In genomic region chr2:146476001-146476400, GRCm38 (mm10) we compare ENCODE assay signal across 21 mouse cellular contexts. TPM values are rescaled to one million over a fixed set of nuclear protein-coding genes. Genes with fewer than 3 reads are reported as not detected.
DNase-seq lines count a peak whose midpoint lies in the region; ATAC-seq lines count a peak whose summit lies in the region.
"Had no signal": no experiment of that assay in that cellular context is flagged by ENCODE, and none has a peak within 500 bp of the region (broad histone marks: within the 10 kb centered on the region; RNA-seq: fewer than 3 reads in every experiment).

No protein-coding gene starts in this region.

- no peaks in the 10 kb centered on the region for H3K36me3 ChIP-seq in heart, embryonic 11.5 days (ENCODE audit: control insufficient read depth, insufficient read depth, low read length)
- H3K36me3 ChIP-seq in intestine, embryonic 14.5 days (ENCODE audit: control insufficient read depth, insufficient read depth, low read length), result no peaks in the 10 kb centered on the region
- H3K36me3 ChIP-seq in intestine, embryonic 16.5 days (ENCODE audit: control insufficient read depth, insufficient read depth, low read length), result no peaks in the 10 kb centered on the region; the same call in 1 of the 2 replicates
- H3K36me3 ChIP-seq: embryonic facial prominence, embryonic 15.5 days; forebrain, embryonic 15.5 days had no signal

- no peak overlapping the region for H3K9ac ChIP-seq in heart, embryonic 11.5 days (ENCODE audit: low read depth, low read length)
- H3K9ac ChIP-seq in intestine, embryonic 14.5 days (ENCODE audit: low read length), result no peak overlapping the region
- H3K9ac ChIP-seq in intestine, embryonic 16.5 days (ENCODE audit: low read depth, low read length), result no peak overlapping the region
- H3K9ac ChIP-seq: embryonic facial prominence, embryonic 15.5 days; forebrain, embryonic 15.5 days; heart, embryonic 13.5 days; hindbrain, embryonic 15.5 days had no signal

- H3K27ac ChIP-seq in heart, embryonic 11.5 days (ENCODE audit: low read depth, low read length), result no peak overlapping the region
- H3K27ac ChIP-seq in intestine, embryonic 14.5 days (ENCODE audit: low read depth), result no peak overlapping the region
- no peak overlapping the region for H3K27ac ChIP-seq in intestine, embryonic 16.5 days (ENCODE audit: low read length)
- H3K27ac ChIP-seq: embryonic facial prominence, embryonic 15.5 days; forebrain, embryonic 15.5 days; hindbrain, embryonic 15.5 days had no signal

- peak; percentile 44 for DNase-seq in heart, adult 11 months
- peak; percentile 3 for DNase-seq in intestine, embryonic 14.5 days (ENCODE audit: low spot score)
- peak; percentile 78 for DNase-seq in 3T3-L1 (ENCODE audit: low read depth, low spot score)
- peak; percentile 29 for DNase-seq in brain, adult 2 months (ENCODE audit: low read depth, low spot score)
- DNase-seq in right cerebral cortex, adult 18-20 months, result no peak
- DNase-seq: adrenal gland, adult 8-10 months; adrenal gland, postnatal 36 days; cerebellum, adult 11 months; cerebellum, adult 8-10 months; cerebellum, postnatal 14 days; embryo, embryonic 11 days; gastrocnemius, postnatal 36 days; heart, adult 18-20 months had no signal

- no peak for ATAC-seq in heart, embryonic 11.5 days (replicated peaks; ENCODE audit: insufficient number of reproducible peaks, low FRiP score, low TSS enrichment)
- no peak for ATAC-seq in intestine, embryonic 14.5 days (replicated peaks; ENCODE audit: low FRiP score, low TSS enrichment, low read depth)
- no peak for ATAC-seq in intestine, embryonic 16.5 days
- ATAC-seq: forebrain, embryonic 15.5 days; inflammation-experienced regulatory T-cells, adult 6 months had no signal

- no peaks in the 10 kb centered on the region for H3K27me3 ChIP-seq in heart, embryonic 11.5 days (ENCODE audit: control insufficient read depth, insufficient read depth, low read length)
- no peaks in the 10 kb centered on the region for H3K27me3 ChIP-seq in intestine, embryonic 14.5 days (replicated peaks; ENCODE audit: control insufficient read depth, insufficient read depth, low read length)
- no peaks in the 10 kb centered on the region for H3K27me3 ChIP-seq in intestine, embryonic 16.5 days (replicated peaks; ENCODE audit: control insufficient read depth, insufficient read depth, low read length)
- H3K27me3 ChIP-seq: embryonic facial prominence, embryonic 15.5 days; forebrain, embryonic 15.5 days; heart, embryonic 13.5 days; hindbrain, embryonic 15.5 days had no signal

- no peaks in the 10 kb centered on the region for H3K9me3 ChIP-seq in heart, embryonic 11.5 days (replicated peaks; ENCODE audit: control insufficient read depth, low read length)
- no peaks in the 10 kb centered on the region for H3K9me3 ChIP-seq in intestine, embryonic 14.5 days (ENCODE audit: control insufficient read depth, low read length)
- no peaks in the 10 kb centered on the region for H3K9me3 ChIP-seq in intestine, embryonic 16.5 days (ENCODE audit: control insufficient read depth, low read length)
- H3K9me3 ChIP-seq: embryonic facial prominence, embryonic 15.5 days; forebrain, embryonic 15.5 days; heart, embryonic 13.5 days; hindbrain, embryonic 15.5 days had no signal

- no peak overlapping the region for H3K4me3 ChIP-seq in heart, embryonic 11.5 days (ENCODE audit: low read depth, low read length)
- H3K4me3 ChIP-seq in intestine, embryonic 14.5 days (ENCODE audit: low read depth, low read length), result no peak overlapping the region
- H3K4me3 ChIP-seq in intestine, embryonic 16.5 days (ENCODE audit: low read length), result no peak overlapping the region
- H3K4me3 ChIP-seq: embryonic facial prominence, embryonic 15.5 days; erythroblast, embryonic 14.5 days; forebrain, embryonic 15.5 days; heart, embryonic 13.5 days; hindbrain, embryonic 15.5 days had no signal

- no peak overlapping the region for H3K4me2 ChIP-seq in heart, embryonic 11.5 days
- H3K4me2 ChIP-seq in intestine, embryonic 14.5 days (ENCODE audit: low read length), result no peak overlapping the region
- H3K4me2 ChIP-seq in intestine, embryonic 16.5 days (ENCODE audit: low read depth, low read length), result no peak overlapping the region
- H3K4me2 ChIP-seq: embryonic facial prominence, embryonic 15.5 days; forebrain, embryonic 15.5 days; heart, embryonic 13.5 days; hindbrain, embryonic 15.5 days had no signal

- H3K4me1 ChIP-seq in heart, embryonic 11.5 days (ENCODE audit: control insufficient read depth, insufficient read depth, low read length), result peaks cover 2% of the 10 kb centered on the region; the same call in 1 of the 2 replicates
- no peaks in the 10 kb centered on the region for H3K4me1 ChIP-seq in intestine, embryonic 14.5 days (replicated peaks; ENCODE audit: control insufficient read depth, insufficient read depth, low read length)
- H3K4me1 ChIP-seq in intestine, embryonic 16.5 days (ENCODE audit: control insufficient read depth, insufficient read depth, low read length), result peaks cover 2% of the 10 kb centered on the region; the same call in 1 of the 2 replicates
- H3K4me1 ChIP-seq: embryonic facial prominence, embryonic 15.5 days; forebrain, embryonic 15.5 days; hindbrain, embryonic 15.5 days had no signal

RNA-seq across cellular contexts. Expression of gene Ralgapa2, which starts 36.1 kb away (rescaled TPM):
- 10.6 TPM in 2 replicates for polyA plus RNA-seq in heart, embryonic 11.5 days (2014; fragmentation: Nextera tagmentation; extraction: Ambion mirVana)
- polyA plus RNA-seq in intestine, embryonic 14.5 days (2014; fragmentation: Nextera tagmentation; extraction: Ambion mirVana), result 11.0 and 13.1 TPM in 2 replicates
- polyA plus RNA-seq in intestine, embryonic 16.5 days (2015; fragmentation: Nextera tagmentation; extraction: Ambion mirVana), result 7.8 and 9.7 TPM in 2 replicates
